Mouse (Mus musculus) liver, embryonic 16.5 days (tissue): ENCODE measurements around the gene Cadm1. TPM values are rescaled to one million over a fixed set of nuclear protein-coding genes. Genes with fewer than 3 reads are reported as not detected.
A peak's percentile ranks its signal among the peaks of the same experiment; 100 is the strongest.

Source experiments
- ATAC-seq: fragments of 200-750 bp; cut with Nextera tagmentation; 2 replicates; pipeline ENCODE4 v1.8.0; 2017; ENCODE audit warnings: low read depth, mild to moderate bottlenecking, moderate number of reproducible peaks, moderate library complexity
- H3K27ac ChIP-seq: fragments of 300-500 bp; sonication (generic); 2 replicates; pipeline ENCODE4 v1.5.1; 2014; ENCODE audit warnings: mild to moderate bottlenecking, low read length
- H3K27me3 ChIP-seq: fragments of 300-500 bp; sonication (generic); 2 replicates; pipeline ENCODE4 v1.6.1; 2014; ENCODE audit warnings: low read depth, low read length, mixed read lengths; ENCODE audit not compliant: control insufficient read depth, insufficient read depth
- H3K36me3 ChIP-seq: fragments of 300-500 bp; sonication (generic); 2 replicates; pipeline ENCODE4 v1.6.1; 2014; ENCODE audit warnings: mild to moderate bottlenecking; ENCODE audit not compliant: control insufficient read depth, insufficient read depth
- H3K4me1 ChIP-seq: fragments of 300-500 bp; sonication (generic); 2 replicates; pipeline ENCODE4 v1.6.1; 2014; ENCODE audit warnings: low read depth, low read length, mixed read lengths; ENCODE audit not compliant: control insufficient read depth
- H3K4me2 ChIP-seq: fragments of 300-500 bp; sonication (generic); 2 replicates; pipeline ENCODE4 v1.6.1; 2014; ENCODE audit warnings: low read depth, low read length, mixed read lengths
- H3K4me3 ChIP-seq: fragments of 300-500 bp; sonication (generic); 2 replicates; pipeline ENCODE4 v1.5.1; 2014; ENCODE audit warnings: low read depth, mild to moderate bottlenecking, low read length
- H3K9ac ChIP-seq: fragments of 300-500 bp; sonication (generic); 2 replicates; pipeline ENCODE4 v1.6.1; 2014; ENCODE audit warnings: low read depth, low read length
- H3K9me3 ChIP-seq: fragments of 300-500 bp; sonication (generic); replicated peaks from 2 replicates; pipeline ENCODE4 v1.6.1; 2016; ENCODE audit warnings: low read length; ENCODE audit not compliant: control insufficient read depth
- WGBS: fragments of 180-500 bp; shearing (Covaris S2); extraction: QIAGEN DNeasy Blood & Tissue Kit; methylation state at CpG from one replicate; pipeline ENCODE4 v1.1.7; 2014; ENCODE audit not compliant: insufficient replicate concordance; 5-methylcytosine and 5-hydroxymethylcytosine counted together
- polyA plus RNA-seq: library from polyadenylated mRNA; unstranded; fragments of >200 nt; fragmentation: Nextera tagmentation; extraction: Ambion mirVana; gene quantifications from 2 replicates; pipeline ENCODE4 v1.2.1, GENCODE M21; 2015

The Cadm1 gene
- polyA plus RNA-seq, 1 experiment from 2014 or later: 8.3 TPM

DNA sequence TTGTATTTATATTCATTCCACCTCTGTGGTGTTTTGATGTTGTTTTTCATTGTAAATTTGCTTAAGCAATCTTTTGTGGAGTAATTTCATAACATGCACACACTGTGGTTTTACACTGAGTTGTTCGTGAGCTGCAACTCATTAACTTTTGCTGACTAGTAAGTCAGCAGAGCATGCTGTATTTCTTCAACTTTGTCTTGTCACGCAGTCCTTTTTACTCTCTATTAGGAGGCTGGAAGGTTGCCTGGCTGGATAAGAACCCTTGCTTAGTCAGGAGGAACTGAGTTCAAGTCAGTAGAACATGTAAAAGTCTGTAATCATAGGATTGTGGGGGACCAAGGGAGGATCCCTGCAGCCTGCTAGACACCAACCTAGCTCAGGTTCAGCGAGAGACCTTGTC lies 185.4 kb downstream of the Cadm1 start:
- Histone ChIP-seq H3K9me3 (no peaks in the 10 kb centered on the region), H3K4me2 (no peak overlapping the region), H3K27ac (no peak overlapping the region), H3K4me3 (no peak overlapping the region), H3K4me1 (no peaks in the 10 kb centered on the region), H3K36me3 (no peaks in the 10 kb centered on the region), H3K27me3 (no peaks in the 10 kb centered on the region), H3K9ac (no peak overlapping the region)
- WGBS: 62% methylated on average over 3 of the region's 3 CpGs
- ATAC-seq: no peak

DNA sequence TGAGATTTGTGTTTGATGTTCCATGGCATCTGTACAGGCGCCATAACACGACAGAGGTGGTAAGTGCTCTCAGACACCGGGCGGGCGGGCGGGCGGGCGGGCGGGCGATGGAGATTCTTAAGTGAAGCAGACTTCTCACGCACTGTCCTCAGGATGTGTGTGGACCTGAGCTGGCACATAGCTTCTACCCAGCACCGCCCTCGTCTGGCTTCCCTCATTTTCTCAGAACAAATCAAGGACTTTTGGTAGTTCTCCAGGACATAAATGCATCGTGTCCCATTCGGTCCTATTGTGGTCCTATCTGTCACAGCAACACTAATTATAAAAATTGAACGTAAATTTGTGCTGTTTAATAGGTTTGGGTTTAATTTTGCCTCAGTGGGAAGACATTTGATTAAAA lies 186.9 kb downstream of the Cadm1 start:
- ATAC-seq: no peak
- H3K9ac ChIP-seq: no peak overlapping the region
- H3K36me3 ChIP-seq: no peaks in the 10 kb centered on the region
- no peaks in the 10 kb centered on the region for H3K9me3 ChIP-seq
- no peaks in the 10 kb centered on the region for H3K4me1 ChIP-seq
- H3K4me2 ChIP-seq: no peak overlapping the region
- H3K27ac ChIP-seq: no peak overlapping the region
- no peak overlapping the region for H3K4me3 ChIP-seq
- WGBS: 79% methylated on average over 16 of the region's 16 CpGs
- no peaks in the 10 kb centered on the region for H3K27me3 ChIP-seq

GRCm38 (mm10) chr9:47727611-47728010 lies 197.6 kb downstream of the Cadm1 start:
- H3K4me2 ChIP-seq: no peak overlapping the region
- H3K27me3 ChIP-seq: no peaks in the 10 kb centered on the region
- WGBS: 69% methylated on average over 3 of the region's 3 CpGs
- no peaks in the 10 kb centered on the region for H3K9me3 ChIP-seq
- H3K4me1 ChIP-seq: no peaks in the 10 kb centered on the region
- H3K9ac ChIP-seq: no peak overlapping the region
- no peak for ATAC-seq
- H3K27ac ChIP-seq: no peak overlapping the region
- no peaks in the 10 kb centered on the region for H3K36me3 ChIP-seq
- no peak overlapping the region for H3K4me3 ChIP-seq

DNA sequence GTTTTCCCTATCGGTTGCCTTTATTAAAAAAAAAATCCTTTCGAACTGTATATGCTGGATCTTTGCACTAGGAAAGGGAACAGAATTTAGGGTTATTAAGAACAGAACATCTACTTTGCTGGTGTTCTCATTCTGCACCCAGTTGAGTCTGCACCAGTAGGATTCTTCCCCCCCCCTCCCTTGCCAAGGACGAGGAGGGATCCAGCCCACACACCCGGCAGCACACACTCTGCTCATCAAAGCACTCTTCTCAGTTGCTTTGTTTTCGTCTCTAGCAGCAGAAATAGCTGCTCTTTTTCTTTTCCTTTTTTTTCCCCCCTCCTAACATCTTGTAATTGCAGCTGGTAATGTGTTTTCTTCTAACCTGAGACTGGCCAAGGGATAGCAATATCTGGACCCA lies 198.9 kb downstream of the Cadm1 start:
- Histone ChIP-seq H3K4me2 (no peak overlapping the region), H3K9me3 (no peaks in the 10 kb centered on the region), H3K4me3 (no peak overlapping the region), H3K4me1 (no peaks in the 10 kb centered on the region), H3K9ac (no peak overlapping the region), H3K36me3 (no peaks in the 10 kb centered on the region), H3K27ac (no peak overlapping the region), H3K27me3 (no peaks in the 10 kb centered on the region)
- no peak for ATAC-seq
- WGBS: 63% methylated on average over 5 of the region's 5 CpGs

DNA sequence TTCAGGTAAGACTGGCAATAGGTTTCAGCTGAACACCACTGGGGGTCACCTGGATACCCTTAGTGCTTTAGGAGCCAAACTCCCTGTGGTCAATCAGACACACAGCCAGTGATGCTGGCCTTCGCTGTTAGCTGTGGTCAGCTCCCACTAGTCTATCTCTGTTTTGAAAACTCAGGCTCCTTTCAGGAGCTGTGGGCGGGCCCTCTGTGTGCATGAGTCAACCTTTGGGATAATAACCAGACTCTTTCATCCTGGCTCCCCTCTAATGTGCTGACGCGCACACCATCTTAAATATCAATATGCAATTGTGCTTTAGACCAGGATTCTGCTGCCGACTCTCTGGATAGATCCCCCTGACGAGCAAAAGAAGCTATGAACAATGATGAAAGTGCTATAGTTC lies 200.3 kb downstream of the Cadm1 start:
- Histone ChIP-seq H3K4me2 (no peak overlapping the region), H3K4me3 (no peak overlapping the region), H3K9me3 (no peaks in the 10 kb centered on the region), H3K9ac (no peak overlapping the region), H3K4me1 (no peaks in the 10 kb centered on the region), H3K27ac (no peak overlapping the region), H3K36me3 (no peaks in the 10 kb centered on the region), H3K27me3 (no peaks in the 10 kb centered on the region)
- 67% methylated on average over 6 of the region's 6 CpGs for WGBS
- ATAC-seq: no peak

- Histone ChIP-seq H3K9ac (no peak overlapping the region), H3K27ac (no peak overlapping the region), H3K27me3 (no peaks in the 10 kb centered on the region), H3K4me2 (no peak overlapping the region), H3K9me3 (no peaks in the 10 kb centered on the region), H3K36me3 (no peaks in the 10 kb centered on the region), H3K4me1 (no peaks in the 10 kb centered on the region), H3K4me3 (no peak overlapping the region)
- 26% methylated on average over 13 of the region's 13 CpGs for WGBS
- ATAC-seq: peak; percentile 19; the same call in 1 of the 2 replicates
These were observed 203.9 kb downstream of the Cadm1 start for GRCm38 (mm10) chr9:47733780-47734451.

DNA sequence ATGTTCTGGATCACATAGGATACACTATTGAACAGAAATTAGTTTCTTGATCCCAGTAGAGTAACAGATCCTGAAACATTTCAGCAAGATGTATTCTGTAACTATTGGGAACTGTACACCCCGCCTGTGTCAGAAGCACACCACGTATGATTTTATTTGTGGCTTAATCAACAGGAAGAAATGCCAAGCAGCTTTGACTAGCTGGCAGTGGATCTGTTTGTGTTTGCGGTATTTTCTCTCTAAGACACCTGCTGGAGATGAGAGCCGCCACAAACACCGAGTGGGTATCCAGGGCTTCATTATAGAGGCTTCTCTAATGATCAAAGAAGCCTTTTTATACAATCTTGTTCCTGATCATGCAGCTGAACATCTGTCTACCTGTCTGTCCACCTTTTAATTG lies 204.9 kb downstream of the Cadm1 start:
- 74% methylated on average over 5 of the region's 5 CpGs for WGBS
- Histone ChIP-seq H3K4me3 (no peak overlapping the region), H3K9ac (no peak overlapping the region), H3K9me3 (no peaks in the 10 kb centered on the region), H3K4me1 (no peaks in the 10 kb centered on the region), H3K4me2 (no peak overlapping the region), H3K27me3 (no peaks in the 10 kb centered on the region), H3K27ac (no peak overlapping the region), H3K36me3 (no peaks in the 10 kb centered on the region)
- ATAC-seq: no peak

GRCm38 (mm10) chr9:47738799-47739198 lies 208.8 kb downstream of the Cadm1 start:
- WGBS: 52% methylated on average over 4 of the region's 4 CpGs
- Histone ChIP-seq H3K27me3 (no peaks in the 10 kb centered on the region), H3K4me3 (no peak overlapping the region)

DNA sequence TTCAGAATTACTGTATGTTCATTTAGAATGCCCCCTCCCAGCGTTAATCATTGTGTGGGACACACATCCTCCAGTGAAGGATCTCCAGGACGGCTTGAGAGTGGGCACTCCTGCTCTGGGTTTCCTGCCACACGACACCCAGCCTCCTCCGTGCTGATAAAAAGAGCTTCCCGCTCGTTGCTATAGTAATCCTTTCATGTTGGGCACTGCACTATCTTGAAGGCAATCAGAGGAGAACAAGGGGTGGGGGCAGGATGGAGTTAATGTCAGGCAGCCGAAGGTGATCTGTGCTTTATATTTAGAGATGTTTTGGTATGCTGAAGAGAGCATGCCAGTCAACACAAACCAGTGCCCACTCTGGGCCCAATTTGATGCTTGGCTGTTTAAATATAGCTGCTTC lies 209.3 kb downstream of the Cadm1 start:
- Histone ChIP-seq H3K9ac (no peak overlapping the region), H3K36me3 (no peaks in the 10 kb centered on the region), H3K27me3 (no peaks in the 10 kb centered on the region), H3K4me3 (no peak overlapping the region), H3K4me1 (no peaks in the 10 kb centered on the region), H3K9me3 (no peaks in the 10 kb centered on the region), H3K27ac (no peak overlapping the region), H3K4me2 (no peak overlapping the region)
- WGBS: 14% methylated on average over 7 of the region's 7 CpGs
- ATAC-seq: no peak

More at GRCm38 (mm10) chr9:47738799-47739198, 208.8 kb downstream of the Cadm1 start:
- Histone ChIP-seq H3K4me2 (no peak overlapping the region), H3K4me1 (no peaks in the 10 kb centered on the region), H3K9me3 (no peaks in the 10 kb centered on the region), H3K27ac (no peak overlapping the region), H3K36me3 (no peaks in the 10 kb centered on the region), H3K9ac (no peak overlapping the region)
- no peak for ATAC-seq
